Mouse (Mus musculus): ENCODE results near the gene Bloc1s2.
"Not testable (repeated sequence)": the region's sequence is repeated elsewhere in the genome, so short reads cannot be mapped to it uniquely, and the experiment has no call there.

Gene Bloc1s2

DNA sequence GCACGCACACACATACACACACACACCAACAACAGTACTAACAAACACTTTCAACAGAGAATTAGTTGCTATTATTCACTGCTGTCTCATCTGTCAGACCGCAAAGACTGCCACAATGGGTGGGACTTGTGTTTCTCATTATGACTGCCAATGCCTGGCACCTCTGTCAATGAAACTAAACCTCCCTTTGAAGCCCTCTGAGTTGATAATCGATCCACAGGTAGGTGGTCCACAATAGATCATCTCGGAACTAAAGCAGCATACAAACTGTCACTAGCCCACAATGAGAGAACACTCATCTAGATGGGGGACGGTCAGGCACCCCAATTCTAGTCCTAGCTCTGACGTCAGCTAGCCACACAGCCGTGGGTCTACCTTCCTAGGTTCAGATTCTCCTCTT lies 25.1 kb downstream of the Bloc1s2 start:
- DNase-seq: no peak

DNA sequence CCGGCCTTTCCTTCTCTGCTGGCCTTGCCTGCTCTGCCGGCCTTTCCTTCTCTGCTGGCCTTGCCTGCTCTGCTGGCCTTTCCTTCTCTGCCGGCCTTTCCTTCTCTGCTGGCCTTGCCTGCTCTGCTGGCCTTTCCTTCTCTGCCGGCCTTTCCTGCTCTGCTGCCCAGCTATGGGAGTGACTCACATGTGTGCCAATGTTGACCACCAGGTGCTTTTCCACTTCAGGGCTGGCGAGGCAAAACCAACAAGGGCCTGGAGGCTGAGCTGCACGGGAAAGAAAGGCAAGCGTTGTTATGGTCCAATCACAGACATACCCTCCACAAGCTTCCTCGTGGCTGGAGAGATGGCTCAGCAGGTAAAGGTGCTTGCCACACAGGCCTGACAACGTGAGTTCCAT lies 25.6 kb downstream of the Bloc1s2 start:
- not testable (repeated sequence) for DNase-seq

DNA sequence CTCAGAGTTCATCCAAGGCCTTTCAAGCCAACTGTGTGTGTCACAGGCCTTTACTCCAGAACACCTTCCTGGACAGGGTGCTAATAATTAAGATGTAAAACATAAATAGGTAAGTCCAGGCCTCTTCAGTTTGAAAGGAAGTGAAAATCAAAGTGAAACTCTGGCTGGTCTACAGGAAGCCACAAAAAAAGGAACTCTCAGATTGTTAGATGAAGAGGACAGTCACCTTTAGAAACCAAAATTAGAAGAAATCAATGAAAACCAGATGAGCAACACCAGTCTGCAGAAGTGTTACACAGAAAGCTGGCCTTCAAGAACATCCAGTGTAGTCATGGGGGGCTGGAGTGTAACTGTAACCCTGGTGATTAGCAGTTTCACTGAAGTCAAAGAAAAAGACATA lies 28.5 kb downstream of the Bloc1s2 start:
- no peak for DNase-seq

DNA sequence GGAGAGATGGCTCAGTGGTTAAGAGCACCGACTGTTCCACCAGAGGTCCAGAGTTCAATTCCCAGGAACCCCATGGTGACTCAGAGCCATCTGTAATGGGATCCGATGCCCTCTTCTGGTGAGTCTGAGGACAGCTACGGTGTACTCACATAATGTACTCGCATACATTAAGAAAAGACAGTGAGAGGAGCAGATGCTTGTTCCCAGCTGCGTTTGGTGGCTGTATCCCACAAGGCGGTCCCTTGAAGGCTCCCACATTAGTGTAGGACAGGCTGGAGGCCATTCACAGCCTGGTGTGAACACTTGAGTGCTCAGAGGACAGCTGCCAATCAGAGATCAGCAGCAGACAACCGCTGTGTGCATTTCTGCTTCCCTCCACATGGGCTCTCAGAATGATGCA lies 34.5 kb downstream of the Bloc1s2 start:
- peak; percentile 15 for DNase-seq

DNA sequence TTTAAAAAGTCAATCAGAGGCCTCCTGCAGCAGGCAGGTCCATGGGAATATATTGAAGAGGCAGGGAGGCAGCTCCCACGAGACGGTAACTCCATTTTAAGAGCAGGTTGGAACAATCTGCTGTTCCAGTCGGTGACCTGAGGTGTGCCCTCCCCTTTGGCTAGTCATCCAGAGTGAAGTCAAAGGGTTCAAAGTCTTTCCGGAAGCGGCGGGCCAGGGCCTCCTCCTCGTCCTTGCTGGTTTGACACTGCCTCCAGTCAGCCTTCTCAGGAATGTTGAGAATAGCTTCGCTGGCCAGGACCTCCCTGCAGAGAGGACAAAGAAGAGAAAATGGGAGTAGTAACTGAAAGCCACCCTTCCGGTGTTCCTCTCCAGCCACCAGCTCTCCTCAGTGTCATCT lies 35.9 kb downstream of the Bloc1s2 start:
- peak; percentile 74 for DNase-seq

DNA sequence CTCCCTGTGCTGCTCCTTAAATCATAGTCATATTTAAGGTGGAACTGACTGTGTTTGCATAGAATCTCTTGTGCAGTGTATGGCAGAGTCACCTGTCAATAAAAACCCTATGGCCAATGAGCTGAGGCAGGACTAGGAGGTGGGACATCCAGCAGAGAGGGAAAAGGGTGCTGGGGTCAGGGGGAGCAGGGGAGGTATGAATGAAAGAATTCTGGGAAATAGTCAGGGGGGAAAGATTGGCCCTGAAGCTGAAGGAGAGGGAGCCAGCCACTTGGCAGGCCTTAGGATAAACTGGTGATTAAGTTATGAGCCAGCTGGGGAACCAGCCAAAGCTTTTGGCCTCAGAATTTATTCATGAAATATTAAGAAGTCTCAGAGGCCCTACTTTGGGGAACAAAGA lies 37.2 kb downstream of the Bloc1s2 start:
- DNase-seq: peak; percentile 43

DNA sequence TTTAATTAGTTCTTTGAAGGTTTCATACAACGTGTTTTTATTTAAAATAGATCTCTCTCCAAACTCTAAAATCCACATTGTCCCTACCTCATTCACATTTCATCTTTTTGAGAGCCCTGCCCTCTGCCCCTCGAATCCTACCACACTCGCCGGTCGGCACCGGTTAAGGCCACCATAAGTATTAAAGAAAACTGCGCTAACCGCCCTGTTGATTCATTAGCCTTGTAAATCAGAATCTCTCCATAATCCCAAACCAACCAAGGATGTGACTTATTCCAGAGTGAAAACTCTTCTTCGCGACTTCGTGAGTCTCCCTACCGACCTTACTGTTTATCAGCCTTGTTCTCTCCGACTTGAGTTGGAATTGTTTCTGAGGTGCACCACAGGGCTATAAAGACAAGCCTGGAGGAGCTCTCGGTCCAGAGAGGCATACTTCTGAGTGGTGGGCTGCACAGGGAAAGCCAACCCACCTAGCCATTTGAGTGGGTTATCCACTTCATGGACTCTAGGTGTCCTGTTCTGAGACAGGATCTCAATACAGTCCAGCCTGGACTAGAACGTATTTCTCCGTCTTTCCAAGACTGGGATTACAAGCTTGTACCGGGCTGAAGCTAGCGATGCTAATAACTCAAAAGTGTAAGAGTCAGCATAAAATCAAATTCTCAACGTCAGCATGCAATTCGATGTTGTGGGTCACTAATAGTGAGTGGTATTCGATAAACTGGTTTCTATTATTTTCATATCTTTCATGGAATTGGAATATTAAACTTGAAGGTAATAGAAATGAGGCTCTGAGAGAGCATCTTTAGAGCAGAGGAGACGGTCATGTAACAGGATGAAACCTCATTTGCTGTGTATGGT lies 38.4 kb downstream of the Bloc1s2 start:
- DNase-seq: no peak

DNA sequence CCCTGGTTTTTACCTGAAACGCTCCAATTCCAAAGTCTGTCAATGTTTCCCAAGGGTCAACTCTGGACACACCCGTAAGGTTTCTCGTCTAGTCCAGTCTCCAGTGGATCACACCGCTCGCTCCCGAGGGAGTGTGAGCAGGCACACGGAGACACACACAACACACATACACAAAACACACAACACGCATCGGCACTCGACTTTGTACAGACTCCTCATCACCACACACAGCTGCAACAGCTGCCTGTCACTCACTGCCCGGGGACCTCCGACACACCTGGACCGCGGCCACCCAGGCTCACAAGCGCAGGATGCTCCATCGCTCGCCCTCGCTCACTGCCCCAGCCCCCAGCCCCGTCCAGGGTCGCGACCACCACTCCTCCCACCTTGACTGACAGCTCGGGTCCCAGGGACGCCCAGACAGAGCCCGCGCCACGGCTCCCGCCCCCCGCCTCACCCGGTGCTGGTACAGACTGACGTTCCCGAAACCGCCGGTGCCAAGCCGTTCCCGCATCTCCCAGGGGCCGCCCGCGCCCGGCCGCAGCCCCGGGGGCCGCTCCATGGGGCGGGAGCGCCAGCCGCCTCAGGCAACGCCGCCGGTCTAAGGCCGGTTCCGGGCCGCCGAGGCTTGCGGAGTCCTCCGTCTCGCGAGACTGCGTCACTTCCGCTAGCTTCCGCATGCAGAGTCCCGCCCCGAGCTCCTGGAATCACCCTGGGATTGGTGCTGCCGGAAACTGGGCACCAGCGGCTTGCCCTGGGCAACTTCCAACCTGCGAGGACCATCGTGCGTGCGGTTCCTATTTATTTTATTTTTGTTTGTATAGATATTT lies 39.2 kb downstream of the Bloc1s2 start, which contains the start of gene Chuk:
Gene Chuk, minus strand, starts transcription at position 650 of the 830 bp plus-strand sequence.
- peak; percentile 96 for DNase-seq

DNA sequence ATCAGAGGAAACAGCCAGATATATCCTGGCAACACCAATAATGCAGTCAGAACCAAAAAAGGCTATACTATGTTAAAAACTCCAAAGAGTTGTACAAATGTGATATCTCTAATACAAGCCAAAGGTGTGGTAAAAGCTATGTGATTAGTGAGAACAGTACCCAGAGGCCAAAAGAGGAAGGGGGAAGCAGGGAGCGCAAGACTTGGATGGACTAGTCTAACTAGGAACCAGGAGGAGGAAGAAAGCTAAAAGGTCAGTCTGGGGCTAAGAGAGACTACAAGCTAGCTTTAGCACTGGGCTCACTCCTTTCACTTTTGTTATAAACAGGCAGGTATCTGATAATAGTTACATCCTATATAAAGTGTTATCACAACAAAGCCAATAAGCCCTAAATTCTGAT lies 41.9 kb downstream of the Bloc1s2 start:
- DNase-seq: no peak

DNA sequence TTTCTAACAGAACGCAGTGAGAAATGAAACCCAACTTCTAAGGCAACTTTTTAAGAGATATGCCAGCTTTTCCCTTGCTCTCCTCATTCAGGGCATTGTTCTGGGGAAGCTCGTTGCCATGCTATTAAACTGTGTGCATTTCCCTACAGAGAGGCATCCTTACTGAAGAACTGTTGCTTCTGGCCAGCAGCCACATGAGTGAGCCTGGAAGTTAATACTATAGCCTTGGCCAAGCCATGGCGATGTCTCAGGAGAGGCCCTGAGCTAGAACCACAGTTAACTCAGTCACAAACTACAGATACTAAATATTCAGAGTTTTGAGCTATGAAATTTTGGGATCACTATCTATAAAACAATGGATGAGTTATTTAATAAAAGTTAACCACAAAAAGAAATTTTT lies 43.2 kb downstream of the Bloc1s2 start:
- no peak for DNase-seq

DNA sequence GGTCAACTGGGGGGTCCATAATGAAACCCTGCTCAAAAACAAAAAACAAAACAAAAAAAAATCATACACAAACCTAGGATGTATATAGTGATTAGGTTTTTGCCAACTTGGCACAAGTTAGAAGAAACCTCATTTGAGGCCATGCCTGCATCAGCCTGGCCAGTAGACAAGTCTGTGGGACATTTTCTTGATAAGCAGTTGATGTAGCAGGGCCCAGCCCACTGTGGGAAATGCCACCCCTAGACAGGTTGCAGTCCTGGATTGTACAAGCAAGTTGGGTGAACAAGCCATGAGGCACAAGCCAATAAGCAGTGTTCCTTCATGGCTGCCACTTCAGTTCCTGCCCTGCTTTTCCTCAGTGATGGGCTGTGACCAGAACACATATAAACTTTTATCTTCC lies 45.4 kb downstream of the Bloc1s2 start:
- no peak for DNase-seq
